Mouse (Mus musculus): ENCODE results near the gene Kitl.

GRCm38 (mm10) chr10:100052404-100052803 lies 37.0 kb downstream of the Kitl start:
- no peak for TF ChIP-seq EP300 (IDR thresholded peaks at IDR 0.05; ENCODE audit: low read depth)
- no peak for TF ChIP-seq CTCF (IDR thresholded peaks at IDR 0.05; ENCODE audit: low read depth)

All from liver, embryonic 14.5 days (tissue).